Mouse (Mus musculus): Measurements from ENCODE around the gene Tmem222.

Tmem222 gene

GRCm38 (mm10) chr4:133282656-133283055 lies 5.1 kb upstream of the Tmem222 start:
- no peak for DNase-seq (ENCODE audit: low spot score)

- no peak for DNase-seq (ENCODE audit: low spot score)
Measured at GRCm38 (mm10) chr4:133281951-133282481, 4.4 kb upstream of the Tmem222 start.

GRCm38 (mm10) chr4:133281513-133281912 lies 3.9 kb upstream of the Tmem222 start:
- no peak for DNase-seq (ENCODE audit: low spot score)

- no peak for DNase-seq (ENCODE audit: low spot score)
Measured at GRCm38 (mm10) chr4:133278482-133278881, 890 bp upstream of the Tmem222 start.

GRCm38 (mm10) chr4:133278067-133278466 lies 475 bp upstream of the Tmem222 start:
- no peak for DNase-seq (ENCODE audit: low spot score)

GRCm38 (mm10) chr4:133270929-133271328 lies 6.7 kb downstream of the Tmem222 start:
- no peak for DNase-seq (ENCODE audit: low spot score)

GRCm38 (mm10) chr4:133269596-133269995 lies 8.0 kb downstream of the Tmem222 start:
- peak; percentile 52 for DNase-seq (ENCODE audit: low spot score)

- DNase-seq (ENCODE audit: low spot score): no peak
Measured at GRCm38 (mm10) chr4:133268931-133269330, 8.7 kb downstream of the Tmem222 start.

GRCm38 (mm10) chr4:133266248-133266880 lies 11.2 kb downstream of the Tmem222 start:
- no peak for DNase-seq (ENCODE audit: low spot score)

GRCm38 (mm10) chr4:133265759-133266158 lies 11.8 kb downstream of the Tmem222 start:
- DNase-seq (ENCODE audit: low spot score): no peak

GRCm38 (mm10) chr4:133265297-133265696 lies 12.3 kb downstream of the Tmem222 start:
- DNase-seq (ENCODE audit: low spot score): no peak

GRCm38 (mm10) chr4:133264559-133264958 lies 13.0 kb downstream of the Tmem222 start:
- no peak for DNase-seq (ENCODE audit: low spot score)

- DNase-seq (ENCODE audit: low spot score): no peak
Measured at GRCm38 (mm10) chr4:133263756-133264155, 13.8 kb downstream of the Tmem222 start.

GRCm38 (mm10) chr4:133262882-133263281 lies 14.7 kb downstream of the Tmem222 start, which contains the start of gene Sytl1:
TSS of gene Sytl1 (minus strand) at chr4:133263113.
- DNase-seq (ENCODE audit: low spot score): no peak

- no peak for DNase-seq (ENCODE audit: low spot score)
Measured at GRCm38 (mm10) chr4:133262375-133262765, 15.2 kb downstream of the Tmem222 start.

- DNase-seq (ENCODE audit: low spot score): no peak
Measured at GRCm38 (mm10) chr4:133261641-133262374, 15.8 kb downstream of the Tmem222 start.

GRCm38 (mm10) chr4:133257798-133258408 lies 19.7 kb downstream of the Tmem222 start:
- DNase-seq (ENCODE audit: low spot score): no peak

GRCm38 (mm10) chr4:133257230-133257629 lies 20.4 kb downstream of the Tmem222 start:
- no peak for DNase-seq (ENCODE audit: low spot score)

- DNase-seq (ENCODE audit: low spot score): no peak
Measured at GRCm38 (mm10) chr4:133256820-133257219, 20.8 kb downstream of the Tmem222 start.

- DNase-seq (ENCODE audit: low spot score): no peak
Measured at GRCm38 (mm10) chr4:133255392-133255791, 22.2 kb downstream of the Tmem222 start.

- DNase-seq (ENCODE audit: low spot score): peak; percentile 39
Measured at GRCm38 (mm10) chr4:133253412-133253811, 24.2 kb downstream of the Tmem222 start.

- DNase-seq (ENCODE audit: low spot score): no peak
Measured at GRCm38 (mm10) chr4:133252089-133252488, 25.5 kb downstream of the Tmem222 start.

- DNase-seq (ENCODE audit: low spot score): peak; percentile 39
Measured at GRCm38 (mm10) chr4:133251214-133251613, 26.4 kb downstream of the Tmem222 start.
